Mouse (Mus musculus) MEL (cell line): ENCODE measurements around the gene Pik3r1. TPM values are rescaled to one million over a fixed set of nuclear protein-coding genes. Genes with fewer than 3 reads are reported as not detected.

Source experiments
- DNase-seq: peaks from one replicate; pipeline ENCODE4 v3.0.0; 2011; ENCODE audit warnings: low read depth, low spot score
- H3K27ac ChIP-seq: 2 replicates; pipeline ENCODE4 v1.5.1; 2012; ENCODE audit warnings: low read depth, mild to moderate bottlenecking, control low read depth, low read length, moderate library complexity; ENCODE audit not compliant: control insufficient read depth
- H3K27me3 ChIP-seq, 2 experiments: fragments of 150-350 bp in 1 of 2; sonication (generic) in 1 of 2; 2 replicates each; pipeline ENCODE4 v1.6.1; 2012; ENCODE audit warnings: low read length in 2 of 2, mild to moderate bottlenecking in 2 of 2, improper control_type of control experiment in 1 of 2, moderate library complexity in 1 of 2; ENCODE audit not compliant: insufficient read depth in 2 of 2, control insufficient read depth in 1 of 2
- H3K36me3 ChIP-seq, 2 experiments: 2 replicates each; pipeline ENCODE4 v1.6.1; 2012 to 2014; ENCODE audit warnings: low read length in 2 of 2, improper control_type of control experiment in 1 of 2, inconsistent platforms in 1 of 2, mild to moderate bottlenecking in 1 of 2; ENCODE audit not compliant: insufficient read depth in 2 of 2, control insufficient read depth in 1 of 2
- H3K4me1 ChIP-seq, 2 experiments: fragments of 150-350 bp in 1 of 2; sonication (generic) in 1 of 2; 2 replicates each; pipeline ENCODE4 v1.6.1; 2012; ENCODE audit warnings: low read length in 2 of 2, improper control_type of control experiment in 1 of 2, mild to moderate bottlenecking in 1 of 2; ENCODE audit not compliant: insufficient read depth in 2 of 2, control insufficient read depth in 1 of 2
- H3K4me3 ChIP-seq, 2 experiments: fragments of 150-350 bp in 1 of 2; sonication (generic) in 1 of 2; 2 replicates each; pipeline ENCODE4 v1.5.1; 2012; ENCODE audit warnings: low read depth in 2 of 2, low read length in 2 of 2, mild to moderate bottlenecking in 2 of 2, moderate library complexity in 2 of 2, control low read depth in 1 of 2, improper control_type of control experiment in 1 of 2; ENCODE audit not compliant: control insufficient read depth in 1 of 2, insufficient read depth in 1 of 2
- H3K79me2 ChIP-seq: 2 replicates; pipeline ENCODE4 v1.6.1; 2012; ENCODE audit warnings: mild to moderate bottlenecking, low read length, moderate library complexity; ENCODE audit not compliant: control insufficient read depth, poor library complexity, insufficient read depth
- H3K9ac ChIP-seq: 2 replicates; pipeline ENCODE4 v1.6.1; 2012; ENCODE audit warnings: low read depth, mild to moderate bottlenecking, control low read depth, low read length, moderate library complexity; ENCODE audit not compliant: control insufficient read depth, poor library complexity, severe bottlenecking
- H3K9me3 ChIP-seq: fragments of 150-350 bp; sonication (generic); replicated peaks from 2 replicates; pipeline ENCODE4 v1.6.1; 2012; ENCODE audit warnings: mild to moderate bottlenecking, low read length, improper control_type of control experiment, moderate library complexity; ENCODE audit not compliant: insufficient read depth
- CHD1 ChIP-seq: IDR thresholded peaks from 2 replicates; pipeline ENCODE4 v1.6.1; 2012; ENCODE audit warnings: low read depth, mild to moderate bottlenecking, inconsistent platforms, low read length, improper control_type of control experiment
- CHD2 ChIP-seq: IDR thresholded peaks from 2 replicates; pipeline ENCODE4 v1.6.1; 2011; ENCODE audit warnings: low read length, improper control_type of control experiment
- CTCF ChIP-seq, 3 experiments: IDR thresholded peaks in 2 of 3; conservative IDR thresholded peaks in 1 of 3; 2 replicates each; pipeline ENCODE4 v1.5.1; 2011 to 2012; ENCODE audit warnings: low read length in 3 of 3, low read depth in 2 of 3, mild to moderate bottlenecking in 2 of 3, improper control_type of control experiment in 1 of 3, inconsistent platforms in 1 of 3, mixed read lengths in 1 of 3, moderate library complexity in 1 of 3; ENCODE audit not compliant: control insufficient read depth in 1 of 3, insufficient read depth in 1 of 3, poor library complexity in 1 of 3, severe bottlenecking in 1 of 3
- E2F4 ChIP-seq: IDR thresholded peaks from 2 replicates; pipeline ENCODE4 v1.6.1; 2011; ENCODE audit warnings: low read depth, low read length, improper control_type of control experiment, borderline replicate concordance
- EP300 ChIP-seq, 2 experiments: IDR thresholded peaks; 2 replicates each; pipeline ENCODE4 v1.6.1; 2011; ENCODE audit warnings: improper control_type of control experiment in 2 of 2, low read length in 2 of 2, low read depth in 1 of 2, mild to moderate bottlenecking in 1 of 2
- GABPA ChIP-seq: IDR thresholded peaks from 2 replicates; pipeline ENCODE4 v1.6.1; 2012; ENCODE audit warnings: low read depth, mild to moderate bottlenecking, inconsistent platforms, low read length, improper control_type of control experiment, moderate library complexity
- GATA1 ChIP-seq: IDR thresholded peaks from 2 replicates; pipeline ENCODE4 v1.6.1; 2011; ENCODE audit warnings: low read depth, low read length, improper control_type of control experiment
- HCFC1 ChIP-seq: IDR thresholded peaks from 2 replicates; pipeline ENCODE4 v1.6.1; 2012; ENCODE audit warnings: low read depth, mild to moderate bottlenecking, inconsistent platforms, low read length, improper control_type of control experiment, moderate library complexity
- KAT2A ChIP-seq: conservative IDR thresholded peaks from 2 replicates; pipeline ENCODE4 v1.6.1; 2012; ENCODE audit warnings: low read depth, low read length, improper control_type of control experiment, inconsistent platforms
- MAX ChIP-seq: IDR thresholded peaks from 2 replicates; pipeline ENCODE4 v1.6.1; 2011; ENCODE audit warnings: low read length, improper control_type of control experiment
- MAZ ChIP-seq: IDR thresholded peaks from 2 replicates; pipeline ENCODE4 v1.6.1; 2012; ENCODE audit warnings: low read depth, mild to moderate bottlenecking, inconsistent platforms, low read length, improper control_type of control experiment
- MEF2A ChIP-seq: IDR thresholded peaks from 2 replicates; pipeline ENCODE4 v1.6.1; 2014; ENCODE audit warnings: low read depth, mild to moderate bottlenecking, inconsistent platforms, low read length, improper control_type of control experiment; ENCODE audit not compliant: poor library complexity, insufficient replicate concordance, severe bottlenecking; ENCODE audit errors: extremely low read depth
- MXI1 ChIP-seq: IDR thresholded peaks from 2 replicates; pipeline ENCODE4 v1.6.1; 2011; ENCODE audit warnings: mild to moderate bottlenecking, low read depth, low read length, improper control_type of control experiment
- MYB ChIP-seq: IDR thresholded peaks from 2 replicates; pipeline ENCODE4 v1.6.1; 2011; ENCODE audit warnings: mild to moderate bottlenecking, low read depth, low read length, improper control_type of control experiment
- MYC ChIP-seq: IDR thresholded peaks from 2 replicates; pipeline ENCODE4 v1.6.1; 2011; ENCODE audit warnings: low read depth, mild to moderate bottlenecking, low read length, improper control_type of control experiment, moderate library complexity
- NRF1 ChIP-seq: IDR thresholded peaks from 2 replicates; pipeline ENCODE4 v1.6.1; 2014; ENCODE audit warnings: low read depth, mild to moderate bottlenecking, inconsistent platforms, low read length, improper control_type of control experiment, moderate library complexity; ENCODE audit not compliant: poor library complexity, insufficient read depth, severe bottlenecking
- POLR2A ChIP-seq, 2 experiments: IDR thresholded peaks; 2 replicates each; pipeline ENCODE4 v1.6.1; 2011 to 2012; ENCODE audit warnings: low read length in 2 of 2, mild to moderate bottlenecking in 2 of 2, control low read depth in 1 of 2, improper control_type of control experiment in 1 of 2, low read depth in 1 of 2, moderate library complexity in 1 of 2; ENCODE audit not compliant: control insufficient read depth in 1 of 2, insufficient read depth in 1 of 2, poor library complexity in 1 of 2
- POLR2AphosphoS5 ChIP-seq: IDR thresholded peaks from 2 replicates; pipeline ENCODE4 v1.6.1; 2012; ENCODE audit warnings: low read depth, borderline replicate concordance, mild to moderate bottlenecking, inconsistent platforms, low read length, moderate library complexity, mixed read lengths
- SMC3 ChIP-seq: IDR thresholded peaks from 2 replicates; pipeline ENCODE4 v1.6.1; 2011; ENCODE audit warnings: low read depth, low read length, improper control_type of control experiment
- TCF12 ChIP-seq: IDR thresholded peaks from 2 replicates; pipeline ENCODE4 v1.6.1; 2014; ENCODE audit warnings: low read depth, mild to moderate bottlenecking, inconsistent platforms, low read length, improper control_type of control experiment, moderate library complexity
- UBTF ChIP-seq: IDR thresholded peaks from 2 replicates; pipeline ENCODE4 v1.6.1; 2012; ENCODE audit warnings: low read depth, mild to moderate bottlenecking, inconsistent platforms, low read length, improper control_type of control experiment, moderate library complexity, borderline replicate concordance; ENCODE audit not compliant: insufficient read depth
- USF1 ChIP-seq: IDR thresholded peaks from 2 replicates; pipeline ENCODE4 v1.6.1; 2014; ENCODE audit warnings: low read depth, mild to moderate bottlenecking, inconsistent platforms, low read length, improper control_type of control experiment, moderate library complexity
- USF2 ChIP-seq, 2 experiments: IDR thresholded peaks; 2 replicates each; pipeline ENCODE4 v1.6.1; 2011 to 2012; ENCODE audit warnings: improper control_type of control experiment in 2 of 2, low read length in 2 of 2, borderline replicate concordance in 1 of 2, inconsistent platforms in 1 of 2, low read depth in 1 of 2, mild to moderate bottlenecking in 1 of 2; ENCODE audit not compliant: insufficient read depth in 1 of 2
- ZMIZ1 ChIP-seq: IDR thresholded peaks from 2 replicates; pipeline ENCODE4 v1.6.1; 2012; ENCODE audit warnings: low read depth, mild to moderate bottlenecking, inconsistent platforms, low read length, improper control_type of control experiment, moderate library complexity
- ZNF384 ChIP-seq: IDR thresholded peaks from 2 replicates; pipeline ENCODE4 v1.6.1; 2012; ENCODE audit warnings: low read depth, mild to moderate bottlenecking, inconsistent platforms, low read length, improper control_type of control experiment
- polyA plus RNA-seq, 2 experiments: library from polyadenylated mRNA; stranded (reverse) in 1 of 2; unstranded in 1 of 2; fragments of >175 nt in 1 of 2; fragments of >200 nt in 1 of 2; gene quantifications; 2 replicates each; pipeline versions ENCODE4 v1.2.1 to v1.2.4; 2012; ENCODE audit warnings: low replicate concordance in 2 of 2, low read depth in 1 of 2; ENCODE audit not compliant: insufficient read length in 2 of 2, insufficient read depth in 1 of 2, missing spikeins in 1 of 2
- total RNA-seq: library from RNA; depleted of rRNA; stranded (reverse); fragments of 300-350 nt; gene quantifications from 2 replicates; pipeline ENCODE4 v1.2.3, GENCODE M21; 2012

The Pik3r1 gene
- total and polyA plus RNA-seq, 3 experiments: 23.8 to 116 (median 41.4) TPM

DNA sequence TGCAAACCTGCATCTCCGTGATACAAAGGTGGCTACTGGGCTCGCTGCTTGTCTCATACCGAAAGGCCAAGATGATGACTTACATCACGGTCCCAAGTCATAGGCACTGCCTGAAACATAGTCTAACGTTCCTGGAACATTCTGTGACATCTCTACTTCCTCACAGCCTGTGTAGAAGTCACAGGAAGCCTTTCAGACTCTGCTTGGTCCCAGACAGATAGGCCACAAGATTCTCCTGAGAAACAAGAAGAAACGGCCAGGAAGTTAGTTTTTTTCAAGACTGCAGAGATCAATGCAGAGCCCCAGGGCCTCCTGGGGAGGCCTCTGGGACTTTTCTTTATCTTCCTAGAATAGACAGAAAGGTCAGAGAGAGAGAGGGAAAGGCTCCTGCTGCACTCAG, 29.0 kb upstream of the Pik3r1 start:
- H3K79me2 ChIP-seq: no peaks in the 10 kb centered on the region

DNA sequence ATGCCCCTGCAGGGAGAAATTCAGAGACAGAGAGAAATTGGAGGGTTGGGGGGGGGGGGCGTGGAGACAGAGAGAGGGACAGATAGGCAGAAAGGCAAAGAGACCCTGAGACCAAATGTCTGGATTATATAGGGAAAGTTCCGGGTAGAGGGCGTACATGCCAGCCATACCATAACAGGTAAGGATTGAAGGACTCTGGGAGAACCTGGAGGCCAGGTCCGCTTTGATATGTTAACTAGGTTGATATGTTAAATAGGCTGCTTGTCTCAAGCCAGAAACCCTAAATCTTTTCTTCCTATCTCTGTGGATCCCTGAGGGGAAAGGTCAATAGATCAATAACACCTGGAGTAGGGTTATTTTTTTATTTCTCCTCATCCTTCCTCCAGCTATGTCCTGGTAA, 17.7 kb upstream of the Pik3r1 start:
- Histone ChIP-seq H3K4me3 (no peak overlapping the region), H3K9me3 (no peaks in the 10 kb centered on the region), H3K27me3 (peaks cover 0 to 3% of the 10 kb centered on the region in 2 experiments; a peak in 2 of 4 replicates), H3K27ac (no peak overlapping the region), H3K9ac (no peak overlapping the region), H3K36me3 (no peaks in the 10 kb centered on the region), H3K79me2 (no peaks in the 10 kb centered on the region), H3K4me1 (no peaks in the 10 kb centered on the region)
- DNase-seq: no peak
- TF ChIP-seq MEF2A (no peak), POLR2A (IDR thresholded peaks at IDR 0.05; ENCODE audit: control insufficient read depth in 1 of 2, insufficient read depth in 1 of 2, low read depth in 1 of 2, low read length in 2 of 2, poor library complexity in 1 of 2) (no peak), MYB (no peak), ZMIZ1 (no peak), EP300 (IDR thresholded peaks at IDR 0.05; ENCODE audit: low read depth in 1 of 2, low read length in 2 of 2) (no peak), CTCF (IDR thresholded peaks at IDR 0.05 in 2 of 3, conservative IDR thresholded peaks at IDR 0.05 in 1 of 3; ENCODE audit: control insufficient read depth in 1 of 3, insufficient read depth in 1 of 3, low read depth in 2 of 3, low read length in 3 of 3, poor library complexity in 1 of 3, severe bottlenecking in 1 of 3) (no peak), MAZ (no peak), TCF12 (no peak)

More for the DNA sequence above, 29.0 kb upstream of the Pik3r1 start:
- Histone ChIP-seq H3K4me3 (no peak overlapping the region), H3K27me3 (no peaks in the 10 kb centered on the region), H3K4me1 (no peaks in the 10 kb centered on the region), H3K9me3 (no peaks in the 10 kb centered on the region), H3K27ac (no peak overlapping the region), H3K36me3 (no peaks in the 10 kb centered on the region; a peak in 1 of 4 replicates), H3K9ac (no peak overlapping the region)
- DNase-seq: no peak
- TF ChIP-seq GABPA: no peak
- no peak for TF ChIP-seq POLR2AphosphoS5
- no peak for TF ChIP-seq CHD2
- TF ChIP-seq USF2 (IDR thresholded peaks at IDR 0.05; ENCODE audit: borderline replicate concordance in 1 of 2, insufficient read depth in 1 of 2, low read depth in 1 of 2, low read length in 2 of 2): no peak
- no peak for TF ChIP-seq MEF2A
- no peak for TF ChIP-seq NRF1
- no peak for TF ChIP-seq GATA1
- no peak for TF ChIP-seq ZNF384
- TF ChIP-seq USF1: no peak
- TF ChIP-seq EP300 (IDR thresholded peaks at IDR 0.05; ENCODE audit: low read depth in 1 of 2, low read length in 2 of 2): no peak
- TF ChIP-seq KAT2A: no peak
- no peak for TF ChIP-seq CHD1
- TF ChIP-seq HCFC1: no peak
- no peak for TF ChIP-seq MAX
- no peak for TF ChIP-seq SMC3
- no peak for TF ChIP-seq MXI1
- no peak for TF ChIP-seq E2F4
- no peak for TF ChIP-seq MYC
- no peak for TF ChIP-seq UBTF
